Mouse (Mus musculus) kidney, postnatal 36 days (tissue): ENCODE measurements around the gene Ltk.
"Not testable (repeated sequence)": the region's sequence is repeated elsewhere in the genome, so short reads cannot be mapped to it uniquely, and the experiment has no call there.

Experiments used
- DNase-seq, 2 experiments: peaks; one replicate each; pipeline ENCODE4 v3.0.0; 2021 to 2022; ENCODE audit warnings: mixed read lengths in 2 of 2

The Ltk gene

GRCm38 (mm10) chr2:119758101-119758843 lies 2.0 kb downstream of the Ltk start:
- peak; percentile 31 to 67 for DNase-seq

DNA sequence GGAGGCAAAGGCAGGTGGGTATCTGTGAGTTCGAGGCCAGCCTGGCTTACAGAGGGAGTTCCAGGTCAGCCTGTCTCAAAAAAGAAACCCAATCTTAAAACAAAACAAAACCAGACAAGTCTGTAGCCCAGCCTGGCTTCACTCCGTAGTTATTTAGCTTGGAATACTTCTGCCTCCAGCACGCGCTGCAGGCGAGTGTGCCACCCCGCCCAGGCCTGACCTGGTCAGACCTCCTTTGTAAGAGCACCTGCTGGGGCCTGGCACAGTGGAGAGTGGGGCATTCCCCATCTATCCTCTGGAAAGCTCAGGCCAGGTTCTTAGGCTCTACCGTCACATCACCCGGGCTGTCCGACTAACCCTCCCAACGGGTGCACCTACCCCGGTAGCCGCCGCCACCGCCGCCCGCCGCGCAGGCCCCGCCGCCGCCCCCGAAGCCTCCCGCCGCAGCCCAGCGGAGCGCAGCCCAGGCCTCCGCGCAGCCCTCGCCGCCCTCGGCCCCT lies 2.6 kb downstream of the Ltk start:
- DNase-seq: peak in 1 of 2 experiments; percentile 4

DNA sequence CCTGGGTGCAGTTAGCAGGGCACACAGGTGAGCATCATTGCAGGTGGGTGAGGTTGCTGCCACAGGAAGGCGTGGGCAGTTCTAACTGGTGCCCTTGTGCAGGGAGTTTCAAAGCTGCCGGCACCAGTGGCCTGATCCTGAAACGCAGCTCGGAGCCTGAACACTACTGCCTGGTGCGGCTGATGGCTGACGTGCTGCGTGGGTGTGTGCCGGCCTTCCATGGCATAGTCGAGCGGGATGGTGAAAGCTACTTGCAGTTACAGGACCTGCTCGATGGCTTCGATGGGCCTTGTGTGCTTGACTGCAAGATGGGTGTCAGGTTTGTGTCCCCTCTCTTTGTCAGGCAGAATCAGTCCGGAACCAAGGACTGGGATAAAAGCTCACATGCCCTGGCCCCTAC lies 11.0 kb downstream of the Ltk start:
- DNase-seq: no peak

GRCm38 (mm10) chr2:119747554-119747953 lies 12.7 kb downstream of the Ltk start:
- DNase-seq: no peak

DNA sequence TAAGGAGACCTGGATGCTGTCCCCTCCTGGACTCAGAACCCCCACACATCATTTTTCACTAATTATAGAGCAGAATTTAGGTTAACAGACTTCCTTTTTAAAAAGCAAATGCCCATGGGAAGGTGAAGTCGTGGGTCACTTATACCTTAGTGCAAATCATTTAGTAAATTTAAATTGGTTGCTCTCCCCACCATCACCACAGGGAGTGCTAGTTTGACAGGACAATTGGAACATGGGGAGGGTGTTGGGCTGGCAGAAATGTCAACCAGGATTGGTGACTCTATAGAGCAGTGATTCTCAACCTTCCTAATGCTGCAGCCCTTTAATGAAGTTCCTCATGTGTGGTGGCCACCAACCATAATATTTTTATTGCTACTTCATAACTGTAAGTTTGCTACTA lies 14.9 kb downstream of the Ltk start:
- peak; percentile 18 to 42 for DNase-seq

- peak; percentile 29 to 55 for DNase-seq
Observed at GRCm38 (mm10) chr2:119744163-119745111, 15.8 kb downstream of the Ltk start.

- no peak for DNase-seq
Observed at GRCm38 (mm10) chr2:119743808-119744162, 16.4 kb downstream of the Ltk start.

- DNase-seq: no peak
Observed at GRCm38 (mm10) chr2:119743176-119743807, 16.9 kb downstream of the Ltk start.

DNA sequence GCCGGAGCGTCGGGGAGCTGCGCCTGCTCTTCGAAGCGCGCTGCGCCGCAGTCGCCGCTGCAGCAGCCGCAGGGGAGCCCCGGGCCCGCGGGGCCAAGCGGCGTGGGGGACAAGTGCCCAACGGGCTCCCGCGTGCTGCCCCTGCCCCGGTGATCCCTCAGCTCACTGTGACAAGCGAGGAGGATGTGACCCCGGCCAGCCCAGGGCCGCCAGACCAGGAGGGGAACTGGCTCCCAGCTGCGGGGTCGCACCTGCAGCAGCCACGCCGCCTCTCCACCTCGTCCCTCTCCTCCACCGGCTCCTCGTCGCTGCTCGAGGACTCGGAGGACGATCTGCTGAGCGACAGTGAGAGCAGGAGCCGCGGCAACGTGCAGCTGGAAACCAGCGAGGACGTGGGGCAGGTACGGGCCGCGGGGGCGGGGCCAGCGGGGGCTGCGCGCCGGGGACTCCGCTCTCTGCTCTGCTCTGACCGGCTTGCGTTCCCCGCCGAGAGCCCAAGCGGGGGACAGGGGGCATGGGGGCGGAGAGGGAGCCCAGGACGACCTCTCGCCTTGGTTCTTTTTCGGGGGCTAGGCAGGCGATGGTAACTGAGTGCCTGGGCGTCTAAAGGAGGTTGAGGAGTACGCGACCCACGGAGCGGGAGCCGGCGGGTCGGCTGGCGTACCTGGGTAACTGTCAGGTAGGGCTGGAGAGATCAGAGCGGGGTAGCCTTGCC lies 17.6 kb downstream of the Ltk start:
- DNase-seq: peak; percentile 23 to 75

GRCm38 (mm10) chr2:119741581-119742411 lies 18.4 kb downstream of the Ltk start, which contains the start of gene Itpka:
Gene Itpka (plus strand): TSS chr2:119742337.
- peak; percentile 31 to 75 for DNase-seq

DNA sequence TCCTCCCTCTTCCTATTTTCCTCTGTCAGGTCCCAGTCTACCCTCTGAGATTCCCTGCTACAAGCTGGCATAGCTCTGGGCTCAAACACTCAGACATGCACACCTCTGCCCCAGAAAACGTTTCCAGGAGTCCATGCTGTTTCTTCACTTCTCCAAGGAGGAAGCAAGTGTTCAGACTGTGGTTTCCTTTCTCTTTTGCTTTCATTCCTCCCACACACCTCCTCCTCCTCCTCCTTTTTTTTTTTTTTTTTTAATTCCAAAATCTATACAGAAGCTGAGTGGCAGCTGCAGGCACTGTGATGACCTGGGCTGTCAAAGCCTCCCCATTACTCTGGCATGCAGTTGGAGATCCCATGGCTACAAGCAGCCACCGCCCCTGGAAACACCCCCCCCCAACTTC lies 19.7 kb downstream of the Ltk start:
- DNase-seq: no peak

DNA sequence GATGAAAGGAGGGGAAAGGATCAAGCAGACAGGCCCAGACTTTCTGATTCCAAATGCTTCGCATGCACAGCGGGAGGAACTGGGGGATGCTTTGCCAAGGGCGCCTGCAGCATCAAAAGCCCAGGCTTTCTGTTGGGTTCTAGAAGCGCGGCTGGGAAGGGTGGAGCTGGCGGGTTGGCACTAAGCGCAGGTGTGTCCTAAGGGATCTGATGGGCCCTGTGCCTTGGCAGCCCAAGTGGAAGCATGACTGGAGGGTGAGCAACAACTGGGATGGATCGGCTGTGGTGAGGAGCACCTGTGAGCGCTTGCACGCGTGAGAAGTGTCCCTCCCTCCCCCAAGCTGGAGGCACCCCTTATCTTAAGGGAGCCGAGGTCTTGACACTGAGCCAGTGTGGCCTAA lies 23.1 kb downstream of the Ltk start:
- no peak for DNase-seq

- DNase-seq: no peak
Observed at GRCm38 (mm10) chr2:119730735-119731134, 29.5 kb downstream of the Ltk start.

GRCm38 (mm10) chr2:119727762-119728416 lies 32.3 kb downstream of the Ltk start:
- no peak for DNase-seq

- no peak for DNase-seq
Observed at GRCm38 (mm10) chr2:119721070-119721469, 39.2 kb downstream of the Ltk start.

DNA sequence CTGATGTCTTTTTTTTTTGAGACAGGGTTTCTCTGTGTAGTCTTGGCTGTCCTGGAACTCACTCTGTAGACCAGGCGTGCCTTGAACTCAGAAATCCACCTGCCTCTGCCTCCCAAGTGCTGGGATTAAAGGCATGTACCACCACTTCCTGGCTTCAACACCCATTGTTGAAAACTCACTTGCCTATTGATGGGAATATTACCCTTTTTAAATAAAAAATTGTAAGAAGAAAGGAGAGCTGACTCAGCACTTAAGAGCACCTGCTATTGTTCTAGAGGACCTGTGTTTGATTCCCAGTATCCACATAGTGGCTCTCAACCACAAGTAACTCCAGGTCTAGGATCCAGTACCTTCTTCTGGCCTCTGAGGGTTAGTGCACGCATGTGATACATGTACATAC lies 44.4 kb downstream of the Ltk start:
- not testable (repeated sequence) for DNase-seq

DNA sequence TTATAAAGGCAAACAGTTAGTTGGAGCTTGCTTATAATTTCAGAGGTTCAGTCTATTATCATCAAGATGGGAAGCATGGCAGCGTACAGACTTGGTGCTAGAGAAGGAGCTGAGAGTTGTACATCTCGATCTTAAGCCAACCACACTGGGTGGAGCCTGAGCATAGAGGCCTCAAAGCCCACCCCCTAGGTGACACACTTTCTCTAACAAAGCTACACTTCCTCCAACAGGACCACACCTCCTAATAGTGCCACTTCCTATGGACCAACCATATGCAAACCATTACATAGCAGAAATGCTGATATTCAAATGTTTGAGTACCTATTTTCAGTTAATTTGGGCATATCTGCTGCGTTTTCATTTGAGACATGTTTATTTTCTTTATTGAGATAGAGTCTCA lies 50.2 kb downstream of the Ltk start:
- DNase-seq: no peak

DNA sequence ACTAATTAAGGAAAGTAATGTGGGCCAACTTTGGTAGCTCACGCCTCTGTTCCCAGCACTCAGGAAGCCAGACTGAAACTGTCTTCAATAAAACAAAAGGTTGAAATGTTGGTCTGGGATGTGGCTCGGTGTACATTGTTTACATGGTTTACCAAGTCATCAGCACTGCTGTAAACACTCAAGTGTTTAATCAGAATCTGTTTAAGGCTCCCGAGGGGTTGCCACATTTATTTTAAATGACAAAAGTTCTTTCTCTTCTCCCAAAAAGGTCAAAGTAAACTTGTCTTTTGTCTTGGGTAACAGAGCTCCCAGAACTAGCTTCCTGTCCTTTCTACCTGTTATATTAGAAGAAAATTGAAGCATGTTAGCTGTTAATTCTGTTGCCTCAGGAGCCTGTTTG lies 52.6 kb downstream of the Ltk start:
- no peak for DNase-seq

- DNase-seq: no peak
Observed at GRCm38 (mm10) chr2:119703171-119703570, 57.1 kb downstream of the Ltk start.
